Mouse (Mus musculus) midbrain, postnatal 0 days (tissue): ENCODE data around the gene Degs1. TPM values are rescaled to one million over a fixed set of nuclear protein-coding genes. Genes with fewer than 3 reads are reported as not detected.

Experiments used
- ATAC-seq: fragments of 200-750 bp; cut with Nextera tagmentation; 2 replicates; pipeline ENCODE4 v1.8.0; 2017; ENCODE audit warnings: moderate number of reproducible peaks, mild to moderate bottlenecking, moderate TSS enrichment, moderate library complexity; ENCODE audit not compliant: low FRiP score
- DNase-seq: peaks from one replicate; pipeline ENCODE4 v3.0.0-alpha.2; 2015; ENCODE audit warnings: low spot score
- H3K27ac ChIP-seq: fragments of 300-500 bp; sonication (generic); 2 replicates; pipeline ENCODE4 v1.5.1; 2014; ENCODE audit warnings: low read depth, mild to moderate bottlenecking, low read length, mixed read lengths
- H3K27me3 ChIP-seq: fragments of 300-500 bp; sonication (generic); 2 replicates; pipeline ENCODE4 v1.6.1; 2014; ENCODE audit warnings: low read length, control low read depth, mixed read lengths; ENCODE audit not compliant: insufficient read depth
- H3K36me3 ChIP-seq: fragments of 300-500 bp; sonication (generic); 2 replicates; pipeline ENCODE4 v1.6.1; 2014; ENCODE audit warnings: low read length, control low read depth, mixed read lengths; ENCODE audit not compliant: insufficient read depth
- H3K4me1 ChIP-seq: fragments of 300-500 bp; sonication (generic); 2 replicates; pipeline ENCODE4 v1.6.1; 2014; ENCODE audit warnings: mild to moderate bottlenecking, control low read depth, antibody characterized with exemption, low read length, mixed read lengths; ENCODE audit not compliant: insufficient read depth
- H3K4me2 ChIP-seq: fragments of 300-500 bp; sonication (generic); 2 replicates; pipeline ENCODE4 v1.6.1; 2014; ENCODE audit warnings: low read depth, mild to moderate bottlenecking, low read length, mixed read lengths; ENCODE audit not compliant: poor library complexity, severe bottlenecking
- H3K4me3 ChIP-seq: fragments of 300-500 bp; sonication (generic); 2 replicates; pipeline ENCODE4 v1.5.1; 2014; ENCODE audit warnings: low read depth, mild to moderate bottlenecking, low read length, moderate library complexity
- H3K9ac ChIP-seq: fragments of 300-500 bp; sonication (generic); replicated peaks from 2 replicates; pipeline ENCODE4 v1.6.1; 2014; ENCODE audit warnings: mild to moderate bottlenecking, low read length, moderate library complexity, mixed read lengths; ENCODE audit not compliant: poor library complexity, severe bottlenecking
- H3K9me3 ChIP-seq: fragments of 300-500 bp; sonication (generic); 2 replicates; pipeline ENCODE4 v1.6.1; 2016; ENCODE audit warnings: low read length, control low read depth
- CTCF ChIP-seq: IDR thresholded peaks from 2 replicates; pipeline ENCODE4 v1.5.1; 2016; ENCODE audit warnings: antibody characterized with exemption, mild to moderate bottlenecking
- WGBS: fragments of 180-500 bp; shearing (Covaris S2); extraction: QIAGEN DNeasy Blood & Tissue Kit; methylation state at CpG from one replicate; pipeline ENCODE4 v1.1.7; 2014; 5-methylcytosine and 5-hydroxymethylcytosine counted together
- polyA plus RNA-seq: library from polyadenylated mRNA; unstranded; fragments of >200 nt; fragmentation: Nextera tagmentation; extraction: Ambion mirVana; gene quantifications from 2 replicates; pipeline ENCODE4 v1.2.1, GENCODE M21; 2015
- total RNA-seq: library from RNA; depleted of rRNA; stranded (reverse); fragments of >200 nt; gene quantifications from 2 replicates; pipeline ENCODE4 v1.2.3, GENCODE M21; 2014; rRNA removed

Gene Degs1
- total and polyA plus RNA-seq, 2 experiments from 2014 or later = 97.7 to 107 TPM

- Histone ChIP-seq H3K9ac (no peak overlapping the region), H3K4me3 (no peak overlapping the region), H3K27me3 (no peaks in the 10 kb centered on the region), H3K9me3 (no peaks in the 10 kb centered on the region), H3K27ac (no peak overlapping the region), H3K36me3 (no peaks in the 10 kb centered on the region), H3K4me1 (no peaks in the 10 kb centered on the region), H3K4me2 (no peak overlapping the region)
- no peak for TF ChIP-seq CTCF
- no peak for DNase-seq
- ATAC-seq = no peak
- 93% methylated on average over 4 of the region's 4 CpGs for WGBS
Observed at GRCm38 (mm10) chr1:182229381-182229780, 53.2 kb downstream of the Degs1 start.

DNA sequence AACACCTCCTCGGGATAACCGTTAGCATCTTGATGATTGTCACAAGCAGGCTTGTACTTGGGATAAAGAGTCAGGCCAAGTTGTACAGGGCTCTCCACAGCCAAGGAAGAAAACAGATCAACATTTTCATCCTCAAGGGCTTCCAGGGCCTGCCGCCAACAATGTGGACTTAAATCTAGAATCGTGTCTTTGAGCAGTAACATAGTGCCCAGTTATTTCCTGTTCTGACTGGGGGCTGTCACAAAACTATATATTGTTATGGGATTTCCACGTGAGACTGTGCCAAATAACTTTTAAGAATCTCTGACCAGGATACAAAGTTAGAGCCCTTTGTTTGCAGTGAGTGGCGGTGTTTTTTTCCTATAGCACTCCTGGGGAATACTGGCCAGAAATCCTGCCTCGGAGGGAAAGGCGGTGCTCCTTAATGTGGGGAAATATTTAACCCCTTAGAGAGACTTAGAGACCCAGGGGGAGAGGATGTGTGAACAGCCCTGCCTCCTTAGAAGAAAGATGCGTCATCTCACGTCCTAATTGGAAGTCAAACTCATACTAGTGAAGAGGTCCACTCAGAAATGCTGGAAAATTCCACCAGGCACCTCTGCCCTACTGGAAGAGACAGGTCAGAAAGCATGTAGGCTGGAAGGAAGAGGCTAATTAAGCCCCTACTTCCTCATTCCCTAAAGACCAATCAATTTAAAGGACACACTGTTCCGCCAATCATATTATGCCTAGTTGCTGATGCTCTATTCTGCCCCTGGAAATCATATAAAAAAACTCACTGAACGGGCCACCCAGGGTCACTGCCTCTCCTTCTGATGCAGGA, 55.3 kb downstream of the Degs1 start:
- H3K27me3 ChIP-seq = no peaks in the 10 kb centered on the region
- no peak overlapping the region for H3K27ac ChIP-seq
- TF ChIP-seq CTCF = no peak
- ATAC-seq (no peak), DNase-seq (peak; percentile 5)
- H3K9me3 ChIP-seq = no peaks in the 10 kb centered on the region
- WGBS = 55% methylated on average over 12 of the region's 12 CpGs
- no peaks in the 10 kb centered on the region for H3K36me3 ChIP-seq
- H3K9ac ChIP-seq = no peak overlapping the region
- H3K4me1 ChIP-seq = no peaks in the 10 kb centered on the region
- H3K4me3 ChIP-seq = no peak overlapping the region
- no peak overlapping the region for H3K4me2 ChIP-seq

DNA sequence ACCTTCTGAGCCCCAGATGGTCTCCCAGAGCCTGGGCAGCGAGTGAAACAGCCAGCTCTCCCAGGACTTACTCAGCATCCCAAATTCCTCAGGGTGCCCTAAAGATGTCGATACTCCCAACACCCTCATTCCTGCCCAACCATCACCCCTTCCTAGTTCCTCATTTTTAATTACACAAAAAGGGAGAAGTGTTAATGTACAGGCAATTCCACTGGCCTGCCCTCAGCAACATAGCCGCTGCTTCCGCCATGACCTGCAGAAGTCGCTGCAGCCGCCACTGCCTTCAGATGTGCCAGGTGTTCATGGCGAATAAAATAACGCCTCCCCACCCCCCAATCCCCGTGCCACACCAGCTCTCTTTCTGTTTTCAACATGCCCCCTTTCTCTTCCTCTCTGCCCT, 56.3 kb downstream of the Degs1 start:
- Histone ChIP-seq H3K4me1 (no peaks in the 10 kb centered on the region), H3K9ac (no peak overlapping the region), H3K4me2 (no peak overlapping the region), H3K27ac (no peak overlapping the region), H3K4me3 (no peak overlapping the region), H3K27me3 (no peaks in the 10 kb centered on the region), H3K9me3 (no peaks in the 10 kb centered on the region), H3K36me3 (no peaks in the 10 kb centered on the region)
- 95% methylated on average over 9 of the region's 9 CpGs for WGBS
- no peak for ATAC-seq
- DNase-seq = no peak
- no peak for TF ChIP-seq CTCF

Other genes starting within 250 kb of the Degs1 start
- 70.5 and 76.1 TPM in 2 replicates for gene Srp9, start 158.1 kb downstream of the Degs1 start, total RNA-seq
- gene Srp9, start 158.1 kb downstream of the Degs1 start, polyA plus RNA-seq = 169 and 173 TPM in 2 replicates
- gene Vmn1r1, start 118.3 kb downstream of the Degs1 start, total RNA-seq = not detected in 2 replicates
- gene Vmn1r1, start 118.3 kb downstream of the Degs1 start, polyA plus RNA-seq = not detected in 2 replicates
- gene Fbxo28, start 58.8 kb upstream of the Degs1 start, total RNA-seq = 32.2 and 40.3 TPM in 2 replicates
- gene Fbxo28, start 58.8 kb upstream of the Degs1 start, polyA plus RNA-seq = 13.1 and 14.5 TPM in 2 replicates
- gene Trp53bp2, start 126.4 kb upstream of the Degs1 start, total RNA-seq = 21.1 and 27.0 TPM in 2 replicates
- 9.9 and 11.1 TPM in 2 replicates for gene Trp53bp2, start 126.4 kb upstream of the Degs1 start, polyA plus RNA-seq
- gene Capn2, start 234.8 kb upstream of the Degs1 start, total RNA-seq = 84.3 and 88.2 TPM in 2 replicates
- 78.6 and 82.1 TPM in 2 replicates for gene Capn2, start 234.8 kb upstream of the Degs1 start, polyA plus RNA-seq